Mouse (Mus musculus) megakaryocyte progenitor cell, adult 5-6 weeks (primary cell): Measurements from ENCODE around the gene Ap2a1. TPM values are rescaled to one million over a fixed set of nuclear protein-coding genes. Genes with fewer than 3 reads are reported as not detected.

ENCODE experiments used
- ATAC-seq: replicated peaks from 2 replicates; pipeline ENCODE4 v1.8.0; 2016; ENCODE audit warnings: mild to moderate bottlenecking, moderate TSS enrichment, inconsistent platforms; ENCODE audit not compliant: poor library complexity
- total RNA-seq, 2 experiments: library from RNA; stranded (forward) in 1 of 2; stranded (reverse) in 1 of 2; fragments of 157-497, 149-512 nt in 1 of 2; fragments of 200-1000 nt in 1 of 2; gene quantifications; 2 replicates each; pipeline versions ENCODE4 v1.2.3 to v1.2.4; 2015 to 2017

Gene Ap2a1
- total RNA-seq, 2 experiments from 2014 or later = 25.8 to 40.4 TPM

- no peak for ATAC-seq
These were observed 25.0 kb upstream of the Ap2a1 start for GRCm38 (mm10) chr7:44954091-44954885.

GRCm38 (mm10) chr7:44953561-44953960 lies 24.3 kb upstream of the Ap2a1 start:
- no peak for ATAC-seq

- peak; percentile 87 for ATAC-seq
These were observed 23.5 kb upstream of the Ap2a1 start for GRCm38 (mm10) chr7:44952611-44953306.

GRCm38 (mm10) chr7:44951960-44952359 lies 22.7 kb upstream of the Ap2a1 start:
- ATAC-seq = peak; percentile 78

GRCm38 (mm10) chr7:44949922-44950321 lies 20.6 kb upstream of the Ap2a1 start:
- no peak for ATAC-seq

- ATAC-seq = no peak
These were observed 13.6 kb upstream of the Ap2a1 start, which contains the start of gene Tsks for GRCm38 (mm10) chr7:44942904-44943303. TSS of gene Tsks (plus strand) at chr7:44943204.

- ATAC-seq = no peak
These were observed 9.4 kb upstream of the Ap2a1 start for GRCm38 (mm10) chr7:44938680-44939079.

GRCm38 (mm10) chr7:44928570-44928969 lies 726 bp downstream of the Ap2a1 start:
- ATAC-seq = 0 out of 2 replicates have a peak, but pooled peaks have one; percentile 3

- 0 out of 2 replicates have a peak, but pooled peaks have one; percentile 18 for ATAC-seq
These were observed 3.8 kb downstream of the Ap2a1 start for GRCm38 (mm10) chr7:44925468-44925867.

GRCm38 (mm10) chr7:44922530-44922929 lies 6.8 kb downstream of the Ap2a1 start:
- ATAC-seq = peak; percentile 84

- no peak for ATAC-seq
These were observed 10.2 kb downstream of the Ap2a1 start for GRCm38 (mm10) chr7:44919127-44919526.

- no peak for ATAC-seq
These were observed 11.1 kb downstream of the Ap2a1 start for GRCm38 (mm10) chr7:44918219-44918618.

GRCm38 (mm10) chr7:44916881-44917280 lies 12.4 kb downstream of the Ap2a1 start:
- no peak for ATAC-seq

- ATAC-seq = no peak
These were observed 13.1 kb downstream of the Ap2a1 start for GRCm38 (mm10) chr7:44916191-44916590.

GRCm38 (mm10) chr7:44915314-44915713 lies 14.0 kb downstream of the Ap2a1 start:
- no peak for ATAC-seq

GRCm38 (mm10) chr7:44914396-44914795 lies 14.9 kb downstream of the Ap2a1 start:
- ATAC-seq = no peak

- no peak for ATAC-seq
These were observed 20.4 kb downstream of the Ap2a1 start for GRCm38 (mm10) chr7:44908706-44909476.

- ATAC-seq = no peak
These were observed 23.9 kb downstream of the Ap2a1 start for GRCm38 (mm10) chr7:44905430-44905829.

- ATAC-seq = peak; percentile 69
These were observed 28.0 kb downstream of the Ap2a1 start for GRCm38 (mm10) chr7:44901230-44901722.

GRCm38 (mm10) chr7:44900632-44901031 lies 28.7 kb downstream of the Ap2a1 start:
- ATAC-seq = no peak

- no peak for ATAC-seq
These were observed 30.7 kb downstream of the Ap2a1 start for GRCm38 (mm10) chr7:44898607-44899006.
